Mouse (Mus musculus) thymus, postnatal 10 days (tissue): ENCODE results near the gene Ormdl2.
"Not testable (repeated sequence)": the region's sequence is repeated elsewhere in the genome, so short reads cannot be mapped to it uniquely, and the experiment has no call there.

Experiments
- DNase-seq, 2 experiments: peaks; one replicate each; pipeline ENCODE4 v3.0.0; 2021; ENCODE audit warnings: low spot score in 2 of 2

Ormdl2 gene

GRCm38 (mm10) chr10:128821358-128822056, at the start of gene Ormdl2:
Ormdl2 (minus strand) TSS chr10:128821645.
- peak; percentile 88 to 91 for DNase-seq

GRCm38 (mm10) chr10:128870341-128870740, 48.9 kb upstream of the Ormdl2 start:
- DNase-seq, result no peak

GRCm38 (mm10) chr10:128866518-128866917, 45.1 kb upstream of the Ormdl2 start:
- no peak for DNase-seq

GRCm38 (mm10) chr10:128866042-128866441, 44.6 kb upstream of the Ormdl2 start:
- DNase-seq, result no peak

GRCm38 (mm10) chr10:128861176-128861575, 39.7 kb upstream of the Ormdl2 start:
- no peak for DNase-seq

- DNase-seq, result no peak
Measured at GRCm38 (mm10) chr10:128850339-128850738, 28.9 kb upstream of the Ormdl2 start.

- no peak for DNase-seq
Measured at GRCm38 (mm10) chr10:128848426-128848825, 27.0 kb upstream of the Ormdl2 start.

GRCm38 (mm10) chr10:128846664-128847063, 25.2 kb upstream of the Ormdl2 start:
- DNase-seq, result no peak

- no peak for DNase-seq
Measured at GRCm38 (mm10) chr10:128845516-128845915, 24.1 kb upstream of the Ormdl2 start.

GRCm38 (mm10) chr10:128843260-128843659, 21.8 kb upstream of the Ormdl2 start:
- DNase-seq, result no peak

- no peak for DNase-seq
Measured at GRCm38 (mm10) chr10:128840612-128841011, 19.2 kb upstream of the Ormdl2 start.

- no peak for DNase-seq
Measured at GRCm38 (mm10) chr10:128839434-128839833, 18.0 kb upstream of the Ormdl2 start.

- DNase-seq, result no peak
Measured at GRCm38 (mm10) chr10:128837400-128837799, 16.0 kb upstream of the Ormdl2 start.

GRCm38 (mm10) chr10:128823821-128824220, 2.4 kb upstream of the Ormdl2 start:
- DNase-seq, result no peak

GRCm38 (mm10) chr10:128823087-128823486, 1.6 kb upstream of the Ormdl2 start:
- DNase-seq, result not testable (repeated sequence)

- no peak for DNase-seq
Measured at GRCm38 (mm10) chr10:128822135-128822534, 690 bp upstream of the Ormdl2 start.

- no peak for DNase-seq
Measured at GRCm38 (mm10) chr10:128820217-128820616, 1.2 kb downstream of the Ormdl2 start.

GRCm38 (mm10) chr10:128817033-128817432, 4.4 kb downstream of the Ormdl2 start, which contains the start of gene Sarnp:
Sarnp (plus strand) TSS chr10:128817333.
- no peak for DNase-seq

- DNase-seq, result no peak
Measured at GRCm38 (mm10) chr10:128807018-128807417, 14.4 kb downstream of the Ormdl2 start.

GRCm38 (mm10) chr10:128806086-128806485, 15.4 kb downstream of the Ormdl2 start:
- DNase-seq, result no peak

- DNase-seq, result peak; percentile 96 to 97
Measured at GRCm38 (mm10) chr10:128805092-128806000, 16.1 kb downstream of the Ormdl2 start.

- peak; percentile 45 to 49 for DNase-seq
Measured at GRCm38 (mm10) chr10:128804271-128805091, 17.0 kb downstream of the Ormdl2 start, which contains the start of gene Tmem198b. Tmem198b (minus strand) TSS chr10:128804370.
